Mouse (Mus musculus) splenic B cell, adult 2 months (primary cell): Measurements from ENCODE around the gene Cpa4.

ENCODE experiments used
- DNase-seq: peaks from one replicate; pipeline ENCODE4 v3.0.0-alpha.2; 2011; ENCODE audit warnings: low read depth, low spot score
- H3K27me3 ChIP-seq: 2 replicates; pipeline ENCODE4 v1.6.1; 2012; ENCODE audit warnings: mild to moderate bottlenecking, low read length, moderate library complexity, mixed read lengths; ENCODE audit not compliant: control insufficient read depth, poor library complexity, insufficient read depth, severe bottlenecking
- H3K36me3 ChIP-seq: 2 replicates; pipeline ENCODE4 v1.6.1; 2012; ENCODE audit warnings: mild to moderate bottlenecking, low read length, moderate library complexity, mixed read lengths; ENCODE audit not compliant: control insufficient read depth, poor library complexity, insufficient read depth, severe bottlenecking

Gene Cpa4

DNA sequence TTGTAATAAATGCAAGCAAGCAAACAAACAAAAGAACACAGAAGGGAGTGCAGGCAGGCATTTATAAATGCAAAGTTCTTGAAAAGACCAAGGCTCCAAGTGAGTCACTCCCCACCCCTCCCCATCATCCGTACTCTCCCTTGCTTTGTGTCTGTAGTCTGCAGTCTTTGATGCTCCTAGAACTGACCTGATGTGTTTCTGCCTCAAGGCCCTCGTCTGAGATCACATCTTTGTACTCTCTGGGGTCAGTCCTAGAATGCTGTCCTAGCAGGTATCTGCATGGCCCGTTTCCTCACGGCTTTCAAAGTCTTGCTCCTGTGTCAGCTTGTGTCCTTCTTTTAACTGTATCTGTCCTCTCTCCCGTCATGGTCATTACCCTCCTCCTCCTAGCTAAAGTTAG is 51.4 kb downstream of the Cpa4 start:
- Histone ChIP-seq H3K36me3 (no peaks in the 10 kb centered on the region), H3K27me3 (no peaks in the 10 kb centered on the region)
- no peak for DNase-seq

DNA sequence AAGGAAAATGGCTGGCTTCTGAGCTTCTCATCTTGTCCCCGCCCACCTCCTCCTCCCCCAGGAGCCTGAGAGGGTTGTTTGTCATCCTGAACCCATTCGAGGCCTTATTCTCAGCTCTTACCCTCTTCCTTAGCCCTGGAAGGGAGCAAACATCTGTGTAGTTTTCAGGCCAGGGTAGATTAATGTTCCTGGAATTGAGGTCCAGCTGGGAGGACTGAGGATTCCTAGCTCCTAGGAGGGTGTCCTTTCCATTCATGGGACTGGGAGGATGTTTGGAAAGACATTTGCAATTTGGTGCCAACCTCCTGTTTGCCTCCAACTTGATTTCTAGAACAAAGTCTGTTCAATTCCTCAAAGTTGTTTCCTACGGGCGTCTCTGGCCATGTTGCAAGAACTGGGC is 52.4 kb downstream of the Cpa4 start:
- no peak for DNase-seq
- Histone ChIP-seq H3K36me3 (no peaks in the 10 kb centered on the region), H3K27me3 (no peaks in the 10 kb centered on the region)

DNA sequence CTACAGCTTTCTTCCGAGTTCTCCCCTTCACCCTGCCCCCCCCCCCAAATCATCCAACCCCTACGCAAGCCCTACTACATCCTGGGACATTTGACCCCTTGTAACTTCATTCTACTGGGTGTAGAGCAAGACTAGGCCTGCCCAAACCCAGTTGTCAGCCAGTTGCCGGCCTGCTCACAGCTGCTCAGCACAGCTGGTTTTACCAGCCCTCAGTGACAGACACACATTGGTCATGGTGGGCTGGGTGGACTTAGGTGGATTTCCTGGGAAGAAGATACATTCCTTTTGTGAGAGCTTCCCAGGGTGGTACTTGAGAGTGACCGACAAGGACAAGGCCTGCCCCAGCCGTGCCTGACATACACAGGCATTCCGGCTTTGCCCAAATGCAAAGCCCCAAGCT is 52.8 kb downstream of the Cpa4 start:
- no peak for DNase-seq
- no peaks in the 10 kb centered on the region for H3K27me3 ChIP-seq
- no peaks in the 10 kb centered on the region for H3K36me3 ChIP-seq

DNA sequence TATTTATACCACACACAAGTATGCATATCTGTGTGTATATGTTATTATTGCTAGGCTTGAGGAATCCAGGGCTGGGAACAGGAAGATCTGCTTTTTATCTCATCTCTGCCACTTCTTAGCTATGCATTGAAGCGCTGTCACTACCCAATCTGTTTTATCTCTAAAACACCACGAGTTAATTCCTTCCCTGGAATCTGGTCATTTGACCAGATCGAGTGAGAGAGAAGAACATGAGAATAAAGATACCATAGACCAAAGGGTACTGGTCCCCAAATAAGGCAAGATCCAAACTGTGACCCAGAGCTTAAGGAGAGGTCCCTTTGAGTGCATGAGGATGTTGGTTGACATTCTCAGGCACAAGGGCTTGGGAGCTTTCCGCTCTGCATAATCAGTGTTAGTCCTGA is 53.8 kb downstream of the Cpa4 start:
- Histone ChIP-seq H3K36me3 (no peaks in the 10 kb centered on the region), H3K27me3 (no peaks in the 10 kb centered on the region)
- no peak for DNase-seq

DNA sequence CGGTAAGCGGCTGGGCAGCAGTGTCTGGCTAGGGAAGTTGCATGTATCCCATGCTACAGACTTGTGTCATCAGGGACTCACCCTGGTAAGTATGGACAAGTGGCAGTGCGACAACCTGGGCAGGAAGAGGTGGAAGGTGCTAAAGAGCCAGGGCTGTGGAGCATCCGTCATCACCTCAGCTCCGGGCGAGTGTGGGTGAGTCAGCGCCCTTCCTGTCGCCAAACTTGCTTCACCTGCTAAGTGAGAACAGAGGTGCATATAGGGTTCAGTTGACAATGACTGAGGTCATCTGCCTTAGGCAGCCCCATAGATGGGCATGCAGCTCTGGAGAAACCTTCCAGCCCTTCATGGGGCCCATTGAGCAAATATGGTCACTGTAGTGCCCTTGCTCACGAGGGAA is 56.6 kb downstream of the Cpa4 start:
- no peaks in the 10 kb centered on the region for H3K36me3 ChIP-seq
- no peak for DNase-seq
- no peaks in the 10 kb centered on the region for H3K27me3 ChIP-seq

DNA sequence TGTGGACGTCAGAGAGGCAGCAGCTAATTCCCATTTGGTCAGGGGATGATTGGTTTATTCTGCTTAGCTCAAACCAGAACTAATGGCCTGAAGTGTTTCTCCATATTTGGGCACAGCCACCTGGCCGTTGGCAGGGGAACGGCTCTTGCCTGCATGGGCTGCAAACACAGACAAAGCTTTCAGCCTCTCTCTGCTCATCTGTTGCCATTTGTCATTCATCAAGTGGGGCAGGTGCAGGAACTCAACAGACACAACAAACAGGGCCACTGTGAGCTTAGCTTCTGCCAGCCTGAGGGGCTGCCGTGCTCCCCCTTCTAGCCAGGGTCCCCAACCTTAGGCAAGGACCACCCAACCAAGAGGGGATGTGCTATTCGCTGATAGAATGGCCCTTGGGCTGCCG is 60.0 kb downstream of the Cpa4 start:
- DNase-seq, result no peak
- Histone ChIP-seq H3K27me3 (no peaks in the 10 kb centered on the region), H3K36me3 (no peaks in the 10 kb centered on the region)

DNA sequence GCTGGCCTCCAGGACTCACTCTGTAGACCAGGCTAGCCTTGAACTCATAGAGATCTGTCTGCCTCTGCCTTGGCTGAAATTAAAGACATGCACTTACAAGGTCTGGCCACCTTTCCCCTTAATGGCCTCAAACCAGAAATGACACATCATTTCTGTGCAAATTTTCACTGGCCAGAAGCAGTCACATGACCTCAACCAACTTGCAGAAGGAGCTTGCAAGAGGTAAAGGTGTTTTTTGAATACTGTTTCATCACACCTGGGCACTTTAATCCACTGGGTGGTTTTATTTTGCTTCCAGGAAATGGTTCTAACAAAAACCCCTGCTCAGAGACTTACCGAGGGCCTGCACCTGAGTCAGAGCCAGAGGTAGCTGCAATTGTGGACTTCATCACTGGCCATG is 61.8 kb downstream of the Cpa4 start:
- DNase-seq, result no peak
- Histone ChIP-seq H3K36me3 (no peaks in the 10 kb centered on the region), H3K27me3 (no peaks in the 10 kb centered on the region)

DNA sequence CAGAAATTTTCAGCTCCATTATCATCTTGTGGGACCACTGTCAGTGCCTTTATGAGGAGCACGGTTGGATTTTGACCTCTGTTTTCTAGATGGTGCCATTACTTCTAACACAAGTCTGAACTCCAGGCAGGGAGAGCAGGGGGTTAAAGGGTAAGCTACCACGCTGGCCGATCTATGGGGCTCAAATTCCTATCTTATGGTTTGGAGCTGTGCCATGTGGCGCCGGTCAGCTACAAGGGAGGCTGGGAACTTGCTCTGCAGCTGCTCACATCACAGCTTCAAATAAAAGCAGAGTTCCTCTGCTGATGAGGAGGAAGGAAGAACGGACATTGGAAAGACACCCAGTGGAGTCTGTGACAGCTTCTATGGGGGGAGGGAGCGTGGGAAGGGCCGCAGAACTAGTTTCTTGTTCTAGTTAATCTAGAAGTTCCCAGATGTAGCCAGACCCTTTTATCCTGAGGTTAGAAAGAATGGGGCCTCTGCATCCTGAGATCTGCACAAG is 67.2 kb downstream of the Cpa4 start:
- H3K27me3 ChIP-seq, result no peaks in the 10 kb centered on the region
- H3K36me3 ChIP-seq, result no peaks in the 10 kb centered on the region

DNA sequence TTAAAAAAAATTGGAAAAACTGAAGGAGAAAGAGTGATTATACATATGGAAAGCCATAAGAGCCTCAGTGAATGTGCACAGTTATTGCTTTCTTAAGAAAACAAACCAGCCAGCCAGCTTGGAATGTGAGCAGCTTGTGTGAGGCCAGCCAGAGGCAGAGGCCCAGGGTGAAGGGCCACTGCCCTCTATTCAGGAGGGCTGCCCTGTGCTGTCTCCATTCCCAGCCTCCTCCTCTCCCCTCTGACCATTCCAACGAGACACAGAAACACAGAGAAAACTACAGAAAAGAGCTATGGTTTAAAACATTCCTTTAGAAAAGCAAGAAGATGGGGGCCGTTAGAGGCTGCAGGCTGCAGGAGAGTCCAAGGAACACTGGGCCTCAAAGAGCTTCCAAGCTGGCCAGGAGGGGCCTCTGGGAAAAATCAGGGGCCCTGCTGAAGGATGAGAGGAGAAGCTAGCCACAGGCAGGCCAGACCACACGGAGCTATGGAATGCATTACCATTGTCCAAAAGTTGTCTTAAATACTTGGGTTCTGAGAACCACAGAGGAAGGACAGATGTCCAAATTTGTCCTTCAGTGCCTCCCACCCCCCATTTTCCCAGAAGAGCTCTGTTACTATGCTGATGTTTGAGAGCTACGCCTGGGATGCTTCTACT is 68.1 kb downstream of the Cpa4 start:
- DNase-seq, result no peak
- no peaks in the 10 kb centered on the region for H3K36me3 ChIP-seq
- no peaks in the 10 kb centered on the region for H3K27me3 ChIP-seq

More for the DNA sequence above, 67.2 kb downstream of the Cpa4 start:
- no peak for DNase-seq

DNA sequence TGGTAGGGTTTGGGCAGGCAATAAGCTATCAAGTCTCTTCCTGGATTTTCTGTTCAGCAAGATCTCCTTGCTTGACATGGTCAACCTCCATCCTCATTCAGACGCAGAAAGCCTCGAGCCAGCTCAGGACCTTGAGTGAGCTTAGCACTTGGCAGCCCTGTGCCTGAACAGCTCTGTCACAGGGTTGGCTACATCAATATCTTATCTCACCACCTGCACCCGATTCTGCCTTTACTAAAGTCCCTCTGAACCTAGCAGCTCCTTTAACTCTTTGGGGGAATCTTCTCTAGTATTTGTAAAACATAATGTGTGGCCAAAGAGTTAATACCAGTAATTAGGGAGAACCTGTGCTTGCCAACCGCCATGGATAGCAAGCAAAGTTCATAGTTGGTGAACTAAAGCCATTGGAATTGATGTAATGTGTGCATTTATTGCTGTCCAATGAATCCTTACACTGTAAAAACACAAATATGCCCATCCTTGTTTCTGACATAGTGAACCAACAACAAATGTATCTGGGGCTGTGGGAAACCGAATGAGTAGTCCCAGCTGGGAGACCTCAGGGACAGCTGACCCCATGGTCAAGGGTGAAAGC is 70.6 kb downstream of the Cpa4 start, which contains the start of gene Cpa1:
Gene Cpa1 (plus strand): TSS at position 545 of the 595 bp plus-strand sequence.
- Histone ChIP-seq H3K36me3 (no peaks in the 10 kb centered on the region), H3K27me3 (no peaks in the 10 kb centered on the region)
- no peak for DNase-seq
